Mouse (Mus musculus): ENCODE data around the gene Gpr180.

The Gpr180 gene

GRCm38 (mm10) chr14:118142283-118142682 lies 5.3 kb downstream of the Gpr180 start:
- TF ChIP-seq GATA4 (IDR thresholded peaks at IDR 0.05; ENCODE audit: insufficient replicate concordance, low read length), result no peak

GRCm38 (mm10) chr14:118148046-118148445 lies 11.1 kb downstream of the Gpr180 start:
- no peak for TF ChIP-seq GATA4 (IDR thresholded peaks at IDR 0.05; ENCODE audit: insufficient replicate concordance, low read length)

- TF ChIP-seq GATA4 (IDR thresholded peaks at IDR 0.05; ENCODE audit: insufficient replicate concordance, low read length), result no peak
Observed at GRCm38 (mm10) chr14:118148554-118148953, 11.6 kb downstream of the Gpr180 start.

GRCm38 (mm10) chr14:118150656-118151551 lies 13.9 kb downstream of the Gpr180 start:
- TF ChIP-seq GATA4 (IDR thresholded peaks at IDR 0.05; ENCODE audit: insufficient replicate concordance, low read length), result no peak

- TF ChIP-seq GATA4 (IDR thresholded peaks at IDR 0.05; ENCODE audit: insufficient replicate concordance, low read length), result no peak; the same call in 1 of the 2 replicates
Observed at GRCm38 (mm10) chr14:118151651-118152293, 14.8 kb downstream of the Gpr180 start.

- no peak for TF ChIP-seq GATA4 (IDR thresholded peaks at IDR 0.05; ENCODE audit: insufficient replicate concordance, low read length)
Observed at GRCm38 (mm10) chr14:118152294-118152651, 15.3 kb downstream of the Gpr180 start.

- no peak for TF ChIP-seq GATA4 (IDR thresholded peaks at IDR 0.05; ENCODE audit: insufficient replicate concordance, low read length)
Observed at GRCm38 (mm10) chr14:118156740-118157139, 19.8 kb downstream of the Gpr180 start.

GRCm38 (mm10) chr14:118157146-118157545 lies 20.2 kb downstream of the Gpr180 start:
- TF ChIP-seq GATA4 (IDR thresholded peaks at IDR 0.05; ENCODE audit: insufficient replicate concordance, low read length), result no peak

- TF ChIP-seq GATA4 (IDR thresholded peaks at IDR 0.05; ENCODE audit: insufficient replicate concordance, low read length), result no peak
Observed at GRCm38 (mm10) chr14:118161751-118162150, 24.8 kb downstream of the Gpr180 start.

- TF ChIP-seq GATA4 (IDR thresholded peaks at IDR 0.05; ENCODE audit: insufficient replicate concordance, low read length), result no peak
Observed at GRCm38 (mm10) chr14:118162640-118163039, 25.7 kb downstream of the Gpr180 start.

- TF ChIP-seq GATA4 (IDR thresholded peaks at IDR 0.05; ENCODE audit: insufficient replicate concordance, low read length), result no peak
Observed at GRCm38 (mm10) chr14:118168776-118169175, 31.8 kb downstream of the Gpr180 start.

GRCm38 (mm10) chr14:118173590-118174203 lies 36.7 kb downstream of the Gpr180 start:
- no peak for TF ChIP-seq GATA4 (IDR thresholded peaks at IDR 0.05; ENCODE audit: insufficient replicate concordance, low read length)

- no peak for TF ChIP-seq GATA4 (IDR thresholded peaks at IDR 0.05; ENCODE audit: insufficient replicate concordance, low read length)
Observed at GRCm38 (mm10) chr14:118175071-118175693, 38.2 kb downstream of the Gpr180 start.

- TF ChIP-seq GATA4 (IDR thresholded peaks at IDR 0.05; ENCODE audit: insufficient replicate concordance, low read length), result no peak
Observed at GRCm38 (mm10) chr14:118175694-118176085, 38.7 kb downstream of the Gpr180 start.

GRCm38 (mm10) chr14:118179251-118179650 lies 42.3 kb downstream of the Gpr180 start:
- no peak for TF ChIP-seq GATA4 (IDR thresholded peaks at IDR 0.05; ENCODE audit: insufficient replicate concordance, low read length)

Data from liver, adult (tissue).